ENCODE assay signal across 10 mouse cellular contexts in the genomic region with DNA sequence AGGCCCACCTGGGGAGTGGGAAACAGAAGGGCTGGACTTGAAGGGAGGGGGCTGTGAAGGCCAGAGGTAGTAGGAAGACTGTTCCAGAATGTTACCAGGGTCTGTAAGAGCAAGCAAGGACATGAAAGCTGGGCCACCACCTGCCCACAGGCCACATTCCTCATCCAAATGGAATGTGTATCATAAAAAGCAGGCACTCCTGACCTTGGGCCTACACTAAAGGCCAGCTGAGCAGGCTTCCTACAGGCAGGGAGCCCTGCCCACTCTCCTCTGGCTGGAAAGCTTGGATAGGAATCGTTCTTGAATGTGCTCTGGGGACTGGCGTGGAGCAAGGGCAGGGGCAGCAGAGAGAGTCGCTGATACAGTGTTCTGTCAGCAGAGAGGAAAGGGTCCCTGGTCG. TPM values are rescaled to one million over a fixed set of nuclear protein-coding genes. Genes with fewer than 3 reads are reported as not detected.
A peak's percentile ranks its signal among the peaks of the same experiment; 100 is the strongest.
DNase-seq lines count a peak whose midpoint lies in the region; ATAC-seq lines count a peak whose summit lies in the region.
"Had no signal": no experiment of that assay in that cellular context is flagged by ENCODE, and none has a peak within 500 bp of the region (broad histone marks: within the 10 kb centered on the region; RNA-seq: fewer than 3 reads in every experiment).

No protein-coding gene starts in this region.

- H3K4me1 ChIP-seq in midbrain, embryonic 13.5 days (replicated peaks), result 0 out of 2 replicates have a peak, but pooled peaks cover 10% of the 10 kb centered on the region
- H3K4me1 ChIP-seq in midbrain, embryonic 14.5 days (ENCODE audit: control insufficient read depth, insufficient read depth, low read length), result no peaks in the 10 kb centered on the region
- peaks cover 3% of the 10 kb centered on the region for H3K4me1 ChIP-seq in stomach, embryonic 15.5 days
- H3K4me1 ChIP-seq: liver, embryonic 15.5 days had no signal

- peak; percentile 55 for DNase-seq in adrenal gland, postnatal 10 days
- DNase-seq in adrenal gland, postnatal 4 days (ENCODE audit: low spot score in 2 of 2), result no peak
- DNase-seq in midbrain, embryonic 14.5 days, result no peak
- peak; percentile 47 for DNase-seq in kidney, adult 18-20 months
- no peak for DNase-seq in embryo, embryonic 10.5 days (ENCODE audit: low spot score)
- no peak for DNase-seq in spleen, adult 18-20 months

- no peaks in the 10 kb centered on the region for H3K9me3 ChIP-seq in midbrain, embryonic 13.5 days
- no peaks in the 10 kb centered on the region for H3K9me3 ChIP-seq in midbrain, embryonic 14.5 days (ENCODE audit: control insufficient read depth, low read length)
- no peaks in the 10 kb centered on the region for H3K9me3 ChIP-seq in stomach, embryonic 15.5 days
- H3K9me3 ChIP-seq: liver, embryonic 15.5 days had no signal

- peaks cover 88% of the 10 kb centered on the region for H3K36me3 ChIP-seq in midbrain, embryonic 13.5 days
- H3K36me3 ChIP-seq in midbrain, embryonic 14.5 days (ENCODE audit: control insufficient read depth, insufficient read depth, low read length), result peaks cover 90% of the 10 kb centered on the region
- peaks cover 2% of the 10 kb centered on the region; the same call in 1 of the 2 replicates for H3K36me3 ChIP-seq in stomach, embryonic 15.5 days

- no peaks in the 10 kb centered on the region for H3K27me3 ChIP-seq in midbrain, embryonic 13.5 days
- H3K27me3 ChIP-seq in midbrain, embryonic 14.5 days (ENCODE audit: control insufficient read depth, insufficient read depth, low read length), result no peaks in the 10 kb centered on the region
- H3K27me3 ChIP-seq in stomach, embryonic 15.5 days (replicated peaks), result no peaks in the 10 kb centered on the region
- H3K27me3 ChIP-seq: liver, embryonic 15.5 days had no signal

- no peak overlapping the region for H3K4me2 ChIP-seq in midbrain, embryonic 13.5 days (replicated peaks)
- H3K4me2 ChIP-seq in midbrain, embryonic 14.5 days (ENCODE audit: low read length), result no peak overlapping the region
- H3K4me2 ChIP-seq in stomach, embryonic 15.5 days, result no peak overlapping the region
- H3K4me2 ChIP-seq: liver, embryonic 15.5 days had no signal

- H3K27ac ChIP-seq in midbrain, embryonic 13.5 days, result no peak overlapping the region
- H3K27ac ChIP-seq in midbrain, embryonic 14.5 days (replicated peaks; ENCODE audit: low read depth, low read length), result no peak overlapping the region
- peak overlapping the region; percentile 66 for H3K27ac ChIP-seq in stomach, embryonic 15.5 days
- H3K27ac ChIP-seq: liver, embryonic 15.5 days had no signal

- H3K9ac ChIP-seq in midbrain, embryonic 13.5 days (replicated peaks), result 0 out of 2 replicates have a peak overlapping the region, but pooled peaks have one; percentile 39
- H3K9ac ChIP-seq in midbrain, embryonic 14.5 days (replicated peaks; ENCODE audit: low read length), result no peak overlapping the region
- H3K9ac ChIP-seq in stomach, embryonic 15.5 days, result no peak overlapping the region
- H3K9ac ChIP-seq: liver, embryonic 15.5 days had no signal

- H3K4me3 ChIP-seq in midbrain, embryonic 13.5 days (replicated peaks), result no peak overlapping the region
- no peak overlapping the region for H3K4me3 ChIP-seq in midbrain, embryonic 14.5 days (replicated peaks; ENCODE audit: low read depth, low read length)
- H3K4me3 ChIP-seq in stomach, embryonic 15.5 days (replicated peaks), result no peak overlapping the region
- H3K4me3 ChIP-seq: liver, embryonic 15.5 days had no signal

- ATAC-seq in midbrain, embryonic 13.5 days, result no peak
- ATAC-seq in midbrain, embryonic 14.5 days (ENCODE audit: low FRiP score, low TSS enrichment), result no peak
- ATAC-seq in stomach, embryonic 15.5 days (ENCODE audit: insufficient read depth, low FRiP score, low read depth), result peak; percentile 43; the same call in 1 of the 2 replicates

- WGBS in midbrain, embryonic 13.5 days, result 68% methylated on average over 4 of the region's 4 CpGs
- WGBS in midbrain, embryonic 14.5 days, result 70% methylated on average over 4 of the region's 4 CpGs
- 51% methylated on average over 4 of the region's 4 CpGs for WGBS in stomach, embryonic 15.5 days

RNA-seq across cellular contexts. Expression of a gene that starts 49.2 kb away (rescaled TPM):
- total RNA-seq in adrenal gland, postnatal 10 days (2021), result not detected
- total RNA-seq in adrenal gland, postnatal 4 days (2021), result not detected
- 2.9 and 3.4 TPM in 2 replicates for polyA plus RNA-seq in midbrain, embryonic 13.5 days (2015; fragmentation: Nextera tagmentation; extraction: Ambion mirVana)
- polyA plus RNA-seq in midbrain, embryonic 14.5 days (2014; fragmentation: Nextera tagmentation; extraction: Ambion mirVana), result 1.0 and 1.6 TPM in 2 replicates
- 1.5 and 1.6 TPM in 2 replicates for polyA plus RNA-seq in stomach, embryonic 15.5 days (2015; fragmentation: Nextera tagmentation; extraction: Ambion mirVana)
- polyA plus RNA-seq: small intestine, adult 2 months had no signal

RNA-seq across cellular contexts. Expression of a gene that starts 57.1 kb away (rescaled TPM):
- 10 to 100 TPM; 14.0 to 25.8 TPM for total RNA-seq in adrenal gland, postnatal 10 days (2021)
- 10 to 100 TPM in 1 of 2 experiments, 1 to 10 TPM in 1; 9.1 to 16.9 TPM for total RNA-seq in adrenal gland, postnatal 4 days (2021)
- 8.6 and 11.0 TPM in 2 replicates for polyA plus RNA-seq in midbrain, embryonic 13.5 days (2015; fragmentation: Nextera tagmentation; extraction: Ambion mirVana)
- 4.0 and 4.2 TPM in 2 replicates for polyA plus RNA-seq in midbrain, embryonic 14.5 days (2014; fragmentation: Nextera tagmentation; extraction: Ambion mirVana)
- 16.4 and 23.3 TPM in 2 replicates for polyA plus RNA-seq in stomach, embryonic 15.5 days (2015; fragmentation: Nextera tagmentation; extraction: Ambion mirVana)

Comparison
In these comparisons a context has a peak if more than half of its experiments do, and no peak if none do; other contexts are left out.
1. DNase-seq: peak in adrenal gland, postnatal 10 days (single experiment) and kidney, adult 18-20 months (single experiment); none in adrenal gland, postnatal 4 days (0 of 2), midbrain, embryonic 14.5 days (single experiment), embryo, embryonic 10.5 days (single experiment) and spleen, adult 18-20 months (0 of 2).